Mouse (Mus musculus): ENCODE data around the gene Pik3ca. TPM values are rescaled to one million over a fixed set of nuclear protein-coding genes. Genes with fewer than 3 reads are reported as not detected.

The Pik3ca gene
- total RNA-seq (2022) = 10 to 100 TPM; 42.2 to 50.1 (median 45.1) TPM

GRCm38 (mm10) chr3:32397461-32398174 is at the start of gene Pik3ca:
Gene Pik3ca, plus strand, starts transcription at chr3:32397671.
- DNase-seq (ENCODE audit: low spot score) = no peak

- DNase-seq (ENCODE audit: low spot score) = no peak
These were observed 49.6 kb upstream of the Pik3ca start for GRCm38 (mm10) chr3:32347881-32348280.

- DNase-seq (ENCODE audit: low spot score) = no peak
These were observed 36.2 kb upstream of the Pik3ca start for GRCm38 (mm10) chr3:32361221-32361620.

- DNase-seq (ENCODE audit: low spot score) = no peak
These were observed 33.3 kb upstream of the Pik3ca start for GRCm38 (mm10) chr3:32364195-32364594.

GRCm38 (mm10) chr3:32364841-32365545 is 32.5 kb upstream of the Pik3ca start:
- DNase-seq (ENCODE audit: low spot score) = no peak

- DNase-seq (ENCODE audit: low spot score) = peak; percentile 86
These were observed 31.8 kb upstream of the Pik3ca start, which contains the start of gene Zmat3 for GRCm38 (mm10) chr3:32365546-32366245. Gene Zmat3, minus strand, starts transcription at chr3:32366014.

GRCm38 (mm10) chr3:32366246-32366734 is 31.2 kb upstream of the Pik3ca start:
- no peak for DNase-seq (ENCODE audit: low spot score)

GRCm38 (mm10) chr3:32367516-32367915 is 30.0 kb upstream of the Pik3ca start:
- no peak for DNase-seq (ENCODE audit: low spot score)

- no peak for DNase-seq (ENCODE audit: low spot score)
These were observed 25.5 kb upstream of the Pik3ca start for GRCm38 (mm10) chr3:32371957-32372356.

- DNase-seq (ENCODE audit: low spot score) = no peak
These were observed 25.0 kb upstream of the Pik3ca start for GRCm38 (mm10) chr3:32372470-32372869.

GRCm38 (mm10) chr3:32373236-32373635 is 24.2 kb upstream of the Pik3ca start:
- no peak for DNase-seq (ENCODE audit: low spot score)

GRCm38 (mm10) chr3:32379891-32380290 is 17.6 kb upstream of the Pik3ca start:
- DNase-seq (ENCODE audit: low spot score) = no peak

GRCm38 (mm10) chr3:32381556-32381955 is 15.9 kb upstream of the Pik3ca start:
- DNase-seq (ENCODE audit: low spot score) = no peak

- DNase-seq (ENCODE audit: low spot score) = no peak
These were observed 4.6 kb upstream of the Pik3ca start for GRCm38 (mm10) chr3:32392841-32393240.

GRCm38 (mm10) chr3:32393986-32394385 is 3.5 kb upstream of the Pik3ca start:
- no peak for DNase-seq (ENCODE audit: low spot score)

GRCm38 (mm10) chr3:32395771-32396551 is 1.5 kb upstream of the Pik3ca start:
- peak; percentile 42 for DNase-seq (ENCODE audit: low spot score)

GRCm38 (mm10) chr3:32396794-32397460 is 544 bp upstream of the Pik3ca start:
- DNase-seq (ENCODE audit: low spot score) = peak; percentile 98

- DNase-seq (ENCODE audit: low spot score) = no peak
These were observed 686 bp downstream of the Pik3ca start for GRCm38 (mm10) chr3:32398175-32398538.

- DNase-seq (ENCODE audit: low spot score) = no peak
These were observed 1.2 kb downstream of the Pik3ca start for GRCm38 (mm10) chr3:32398623-32399022.

GRCm38 (mm10) chr3:32399381-32399780 is 1.9 kb downstream of the Pik3ca start:
- no peak for DNase-seq (ENCODE audit: low spot score)

GRCm38 (mm10) chr3:32399931-32400330 is 2.5 kb downstream of the Pik3ca start:
- DNase-seq (ENCODE audit: low spot score) = no peak
